Mouse (Mus musculus) forebrain, embryonic 12.5 days (tissue): ENCODE results near the gene Med13. TPM values are rescaled to one million over a fixed set of nuclear protein-coding genes. Genes with fewer than 3 reads are reported as not detected.

Experiments used
- ATAC-seq: fragments of 200-750 bp; cut with Nextera tagmentation; 2 replicates; pipeline ENCODE4 v1.8.0; 2017; ENCODE audit warnings: moderate TSS enrichment; ENCODE audit not compliant: low FRiP score
- H3K27ac ChIP-seq: fragments of 300-500 bp; sonication (generic); 2 replicates; pipeline ENCODE4 v1.5.1; 2016; ENCODE audit warnings: mild to moderate bottlenecking
- H3K27me3 ChIP-seq: fragments of 300-500 bp; sonication (generic); 2 replicates; pipeline ENCODE4 v1.6.1; 2016; ENCODE audit warnings: mild to moderate bottlenecking
- H3K36me3 ChIP-seq: fragments of 300-500 bp; sonication (generic); replicated peaks from 2 replicates; pipeline ENCODE4 v1.6.1; 2016; ENCODE audit warnings: mild to moderate bottlenecking
- H3K4me1 ChIP-seq: fragments of 300-500 bp; sonication (generic); 2 replicates; pipeline ENCODE4 v1.6.1; 2016
- H3K4me2 ChIP-seq: fragments of 300-500 bp; sonication (generic); 2 replicates; pipeline ENCODE4 v1.6.1; 2016; ENCODE audit warnings: mild to moderate bottlenecking, moderate library complexity
- H3K4me3 ChIP-seq: fragments of 300-500 bp; sonication (generic); replicated peaks from 2 replicates; pipeline ENCODE4 v1.5.1; 2016; ENCODE audit warnings: mild to moderate bottlenecking
- H3K9ac ChIP-seq: fragments of 300-500 bp; sonication (generic); 2 replicates; pipeline ENCODE4 v1.6.1; 2016; ENCODE audit warnings: mild to moderate bottlenecking
- H3K9me3 ChIP-seq: fragments of 300-500 bp; sonication (generic); 2 replicates; pipeline ENCODE4 v1.6.1; 2016
- WGBS: fragments of 180-500 bp; shearing (Covaris S2); methylation state at CpG from one replicate; pipeline ENCODE4 v1.1.7; 2016; 5-methylcytosine and 5-hydroxymethylcytosine counted together
- polyA plus RNA-seq: library from polyadenylated mRNA; unstranded; fragments of >200 nt; fragmentation: Nextera tagmentation; extraction: Ambion mirVana; gene quantifications from 2 replicates; pipeline ENCODE4 v1.2.1, GENCODE M21; 2016

Med13 gene
- polyA plus RNA-seq, 1 experiment from 2014 or later = 14.8 TPM

GRCm38 (mm10) chr11:86375086-86375485 is 17.7 kb upstream of the Med13 start:
- H3K27ac ChIP-seq = no peak overlapping the region
- WGBS = 94% methylated on average over 6 of the region's 6 CpGs
- no peak overlapping the region for H3K4me2 ChIP-seq
- H3K9me3 ChIP-seq = no peaks in the 10 kb centered on the region
- no peaks in the 10 kb centered on the region for H3K36me3 ChIP-seq
- ATAC-seq = no peak
- no peaks in the 10 kb centered on the region for H3K4me1 ChIP-seq
- H3K9ac ChIP-seq = no peak overlapping the region
- no peak overlapping the region for H3K4me3 ChIP-seq
- no peaks in the 10 kb centered on the region for H3K27me3 ChIP-seq

- H3K4me3 ChIP-seq = no peak overlapping the region
- H3K4me1 ChIP-seq = no peaks in the 10 kb centered on the region
- no peaks in the 10 kb centered on the region for H3K9me3 ChIP-seq
- no peak overlapping the region for H3K4me2 ChIP-seq
- no peaks in the 10 kb centered on the region for H3K27me3 ChIP-seq
- H3K36me3 ChIP-seq = no peaks in the 10 kb centered on the region
- H3K9ac ChIP-seq = no peak overlapping the region
- ATAC-seq = no peak
- WGBS = 77% methylated on average over 7 of the region's 7 CpGs
- H3K27ac ChIP-seq = no peak overlapping the region
Measured at GRCm38 (mm10) chr11:86371266-86371665, 13.9 kb upstream of the Med13 start.

DNA sequence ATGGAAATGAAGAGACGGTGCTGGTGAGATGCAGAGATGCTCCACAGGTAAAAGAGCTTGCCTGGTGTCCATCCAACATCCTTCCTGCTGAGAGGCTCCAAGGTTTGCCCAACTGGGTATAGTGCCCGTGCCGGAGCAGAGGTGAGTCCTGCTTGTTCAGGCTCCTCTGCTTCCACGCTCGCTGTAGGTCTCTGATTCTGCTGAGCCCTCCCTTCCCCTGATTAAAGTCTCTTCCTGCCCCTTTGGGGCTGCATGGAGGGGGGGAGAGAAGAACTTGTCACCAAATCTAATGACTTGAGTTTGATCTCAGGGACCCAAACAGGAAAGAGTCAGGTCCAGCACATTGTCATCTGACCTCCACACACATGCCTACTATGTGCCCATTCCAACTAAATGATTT is 12.5 kb upstream of the Med13 start:
- Histone ChIP-seq H3K4me1 (no peaks in the 10 kb centered on the region), H3K9me3 (no peaks in the 10 kb centered on the region), H3K4me2 (no peak overlapping the region), H3K27me3 (no peaks in the 10 kb centered on the region), H3K9ac (no peak overlapping the region), H3K27ac (no peak overlapping the region), H3K4me3 (no peak overlapping the region), H3K36me3 (no peaks in the 10 kb centered on the region)
- WGBS = 93% methylated on average over 5 of the region's 5 CpGs
- ATAC-seq = no peak

GRCm38 (mm10) chr11:86369003-86369402 is 11.6 kb upstream of the Med13 start:
- Histone ChIP-seq H3K27ac (no peak overlapping the region), H3K9ac (no peak overlapping the region), H3K36me3 (no peaks in the 10 kb centered on the region), H3K27me3 (no peaks in the 10 kb centered on the region), H3K4me1 (no peaks in the 10 kb centered on the region), H3K9me3 (no peaks in the 10 kb centered on the region), H3K4me2 (no peak overlapping the region), H3K4me3 (no peak overlapping the region)
- ATAC-seq = no peak
- WGBS = 70% methylated on average over 5 of the region's 5 CpGs

DNA sequence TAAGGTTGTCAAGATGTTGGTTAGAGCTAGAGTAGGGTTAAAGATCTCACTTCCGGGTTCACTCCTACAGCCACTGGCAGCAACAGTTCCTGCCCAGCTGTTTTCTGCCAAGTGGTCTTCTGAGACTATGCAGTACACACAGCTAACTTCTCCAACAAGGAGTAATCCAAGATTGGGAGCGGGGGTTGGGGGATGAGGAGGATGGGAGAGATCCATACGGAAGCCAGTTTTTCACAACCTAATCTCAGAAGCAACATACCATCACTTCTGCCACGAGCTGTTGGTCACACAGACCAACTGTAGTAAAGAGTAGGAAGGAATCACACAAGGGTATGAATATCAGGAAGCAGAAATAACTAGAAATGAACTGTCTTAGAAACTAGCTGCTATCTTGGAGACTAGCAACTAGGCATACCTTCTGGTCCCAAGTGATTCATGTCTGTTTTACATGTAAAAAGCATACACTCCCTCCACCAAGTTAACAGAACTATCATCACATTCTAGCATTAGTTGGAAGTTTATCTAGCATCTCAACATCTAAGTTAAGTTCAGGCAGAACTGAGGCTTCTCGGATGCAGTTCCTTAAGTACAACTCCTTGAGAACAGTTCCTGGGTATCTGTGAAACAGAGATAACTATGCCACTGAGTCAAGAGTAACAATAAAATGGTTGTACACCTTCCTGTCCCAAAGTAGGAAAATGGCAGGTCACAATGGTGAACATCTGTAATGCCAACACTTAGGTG is 7.5 kb upstream of the Med13 start:
- WGBS = 84% methylated on average over 5 of the region's 5 CpGs
- Histone ChIP-seq H3K36me3 (no peaks in the 10 kb centered on the region), H3K9me3 (no peaks in the 10 kb centered on the region), H3K9ac (no peak overlapping the region), H3K4me1 (no peaks in the 10 kb centered on the region), H3K27ac (no peak overlapping the region), H3K4me3 (no peak overlapping the region), H3K27me3 (no peaks in the 10 kb centered on the region), H3K4me2 (no peak overlapping the region)
- no peak for ATAC-seq

DNA sequence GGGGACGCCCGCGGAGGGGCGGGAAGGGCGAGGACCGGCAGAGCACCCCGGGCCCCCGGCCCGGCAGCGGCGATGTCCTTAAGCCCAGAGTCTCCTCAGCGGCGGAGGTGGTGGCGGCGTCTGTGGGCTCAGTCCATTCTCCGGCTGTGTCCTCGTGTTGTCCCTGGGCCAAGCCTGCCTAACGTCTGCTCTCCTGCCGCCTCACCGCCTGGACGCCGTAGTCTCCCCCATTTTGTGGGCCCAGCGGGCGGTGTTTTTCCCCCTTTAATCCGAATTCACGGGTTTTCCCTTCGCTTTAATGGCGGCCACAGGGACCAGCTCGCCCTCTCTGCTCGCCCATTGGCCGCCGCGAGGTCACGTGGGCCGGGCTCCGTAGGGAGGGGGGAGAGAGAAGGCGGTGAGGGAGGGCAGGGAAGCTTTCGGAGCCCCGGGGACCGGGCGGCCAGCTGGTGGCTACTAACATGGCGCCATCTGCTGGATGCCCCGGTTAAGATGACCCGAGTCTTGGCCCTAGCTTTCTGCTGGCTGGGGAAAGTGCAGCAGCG is 654 bp upstream of the Med13 start:
- Histone ChIP-seq H3K4me3 (peak overlapping the region; percentile 96), H3K4me1 (peaks cover 25% of the 10 kb centered on the region), H3K9me3 (no peaks in the 10 kb centered on the region), H3K4me2 (peak overlapping the region; percentile 44), H3K9ac (peak overlapping the region; percentile 96), H3K36me3 (peaks cover 10% of the 10 kb centered on the region; the same call in 1 of the 2 replicates), H3K27me3 (no peaks in the 10 kb centered on the region), H3K27ac (peak overlapping the region; percentile 99)
- WGBS = under 1% methylated on average over 44 of the region's 45 CpGs
- ATAC-seq = peak; percentile 97

GRCm38 (mm10) chr11:86356007-86356853 is 1.2 kb downstream of the Med13 start:
- Histone ChIP-seq H3K4me1 (peaks cover 30% of the 10 kb centered on the region), H3K9ac (peak overlapping the region; percentile 96), H3K9me3 (no peaks in the 10 kb centered on the region), H3K36me3 (peaks cover 15% of the 10 kb centered on the region; the same call in 1 of the 2 replicates), H3K27me3 (no peaks in the 10 kb centered on the region), H3K27ac (no peak overlapping the region), H3K4me2 (peak overlapping the region; percentile 82), H3K4me3 (peak overlapping the region; percentile 96)
- 18% methylated on average over 13 of the region's 13 CpGs for WGBS
- no peak for ATAC-seq

DNA sequence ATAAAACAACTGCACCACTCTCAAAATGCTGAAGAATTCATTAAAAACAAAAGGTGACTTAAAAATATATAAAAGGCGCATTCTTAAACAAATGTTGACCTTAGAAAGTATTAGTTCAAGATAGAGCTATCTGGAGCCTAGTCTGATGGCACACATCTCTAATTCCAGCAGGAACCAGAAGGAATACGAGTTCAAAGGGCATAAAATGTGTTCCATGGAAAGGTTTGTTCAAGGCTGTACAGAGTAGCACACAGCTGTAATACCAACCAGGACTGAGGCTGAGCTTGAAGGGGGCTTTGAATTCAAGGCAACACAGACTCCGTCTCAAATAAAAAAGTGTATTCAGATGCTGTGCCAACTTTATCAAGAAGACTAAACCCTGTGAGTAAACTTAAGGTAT is 3.8 kb downstream of the Med13 start:
- H3K9me3 ChIP-seq = no peaks in the 10 kb centered on the region
- no peak overlapping the region for H3K4me2 ChIP-seq
- peaks cover 15% of the 10 kb centered on the region; the same call in 1 of the 2 replicates for H3K36me3 ChIP-seq
- H3K4me3 ChIP-seq = no peak overlapping the region
- H3K27ac ChIP-seq = no peak overlapping the region
- no peak overlapping the region for H3K9ac ChIP-seq
- 88% methylated on average over 3 of the region's 3 CpGs for WGBS
- peaks cover 31% of the 10 kb centered on the region for H3K4me1 ChIP-seq
- H3K27me3 ChIP-seq = no peaks in the 10 kb centered on the region
- no peak for ATAC-seq

- ATAC-seq = no peak
- Histone ChIP-seq H3K4me3 (no peak overlapping the region), H3K9ac (no peak overlapping the region), H3K4me2 (no peak overlapping the region), H3K9me3 (no peaks in the 10 kb centered on the region), H3K27ac (no peak overlapping the region), H3K27me3 (no peaks in the 10 kb centered on the region), H3K36me3 (peaks cover 15% of the 10 kb centered on the region; the same call in 1 of the 2 replicates), H3K4me1 (peaks cover 31% of the 10 kb centered on the region)
- WGBS = 52% methylated on average over 3 of the region's 3 CpGs
Measured at GRCm38 (mm10) chr11:86351766-86352315, 5.6 kb downstream of the Med13 start.

DNA sequence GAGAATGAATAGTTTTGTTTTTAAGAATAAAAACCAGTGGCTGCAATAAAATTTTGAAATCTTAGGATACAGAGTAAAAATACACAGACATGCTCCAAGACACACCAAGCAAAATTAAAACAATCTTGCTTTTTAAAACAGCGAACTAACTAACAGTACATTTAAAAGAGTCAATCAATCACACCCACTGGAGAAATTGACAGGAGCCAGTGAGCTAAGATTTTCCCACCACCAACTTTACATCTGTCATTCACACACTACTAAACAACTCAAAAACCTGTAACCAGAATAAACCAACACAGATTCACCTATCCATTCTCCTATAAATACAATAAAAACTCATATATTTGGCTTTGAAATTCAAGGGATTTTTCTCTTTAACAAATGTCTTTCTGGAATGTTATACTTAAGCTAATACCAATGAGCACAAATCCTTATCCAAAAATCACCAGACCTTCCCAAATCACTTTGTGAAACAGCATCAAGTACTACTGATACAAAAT is 6.7 kb downstream of the Med13 start:
- peaks cover 23% of the 10 kb centered on the region for H3K4me1 ChIP-seq
- no peaks in the 10 kb centered on the region for H3K27me3 ChIP-seq
- peaks cover 20% of the 10 kb centered on the region; the same call in 1 of the 2 replicates for H3K36me3 ChIP-seq
- ATAC-seq = no peak
- H3K9me3 ChIP-seq = no peaks in the 10 kb centered on the region
- H3K4me3 ChIP-seq = no peak overlapping the region
- no peak overlapping the region for H3K9ac ChIP-seq
- no peak overlapping the region for H3K4me2 ChIP-seq
- no peak overlapping the region for H3K27ac ChIP-seq
- 91% methylated on average over 1 of the region's 1 CpGs for WGBS

GRCm38 (mm10) chr11:86349325-86349724 is 8.1 kb downstream of the Med13 start:
- no peaks in the 10 kb centered on the region for H3K9me3 ChIP-seq
- WGBS = 54% methylated on average over 2 of the region's 2 CpGs
- H3K27me3 ChIP-seq = no peaks in the 10 kb centered on the region
- peaks cover 15% of the 10 kb centered on the region for H3K4me1 ChIP-seq
- no peak overlapping the region for H3K4me3 ChIP-seq
- peaks cover 22% of the 10 kb centered on the region for H3K36me3 ChIP-seq
- no peak overlapping the region for H3K27ac ChIP-seq
- no peak overlapping the region for H3K9ac ChIP-seq
- no peak for ATAC-seq
- H3K4me2 ChIP-seq = no peak overlapping the region

DNA sequence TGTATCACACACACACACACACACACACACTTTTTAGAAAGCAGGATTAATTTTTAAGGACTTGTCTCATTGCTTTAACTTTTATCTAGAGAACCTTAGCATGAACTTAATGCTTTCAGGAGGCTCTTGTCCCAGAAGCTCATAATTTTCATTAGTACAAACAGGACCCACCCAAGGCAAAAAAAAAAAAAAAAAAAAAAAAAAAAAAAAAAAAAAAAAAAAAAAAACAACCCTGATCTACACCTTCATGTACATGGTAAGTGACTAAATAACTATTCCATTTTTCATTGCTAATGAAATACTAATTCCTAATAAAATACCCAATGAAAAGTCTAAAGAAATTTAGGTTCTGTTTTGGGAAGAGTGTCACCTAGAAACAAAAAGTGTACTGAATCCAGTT is 8.5 kb downstream of the Med13 start:
- no peaks in the 10 kb centered on the region for H3K27me3 ChIP-seq
- H3K9me3 ChIP-seq = no peaks in the 10 kb centered on the region
- H3K9ac ChIP-seq = no peak overlapping the region
- H3K27ac ChIP-seq = no peak overlapping the region
- peaks cover 12% of the 10 kb centered on the region; the same call in 1 of the 2 replicates for H3K4me1 ChIP-seq
- H3K4me3 ChIP-seq = no peak overlapping the region
- ATAC-seq = no peak
- peaks cover 22% of the 10 kb centered on the region for H3K36me3 ChIP-seq
- H3K4me2 ChIP-seq = no peak overlapping the region
